Mouse (Mus musculus): Measurements from ENCODE around the gene Trib3. TPM values are rescaled to one million over a fixed set of nuclear protein-coding genes. Genes with fewer than 3 reads are reported as not detected.

The Trib3 gene
- total and polyA plus RNA-seq, 2 experiments, result 5.4 to 16.2 TPM

DNA sequence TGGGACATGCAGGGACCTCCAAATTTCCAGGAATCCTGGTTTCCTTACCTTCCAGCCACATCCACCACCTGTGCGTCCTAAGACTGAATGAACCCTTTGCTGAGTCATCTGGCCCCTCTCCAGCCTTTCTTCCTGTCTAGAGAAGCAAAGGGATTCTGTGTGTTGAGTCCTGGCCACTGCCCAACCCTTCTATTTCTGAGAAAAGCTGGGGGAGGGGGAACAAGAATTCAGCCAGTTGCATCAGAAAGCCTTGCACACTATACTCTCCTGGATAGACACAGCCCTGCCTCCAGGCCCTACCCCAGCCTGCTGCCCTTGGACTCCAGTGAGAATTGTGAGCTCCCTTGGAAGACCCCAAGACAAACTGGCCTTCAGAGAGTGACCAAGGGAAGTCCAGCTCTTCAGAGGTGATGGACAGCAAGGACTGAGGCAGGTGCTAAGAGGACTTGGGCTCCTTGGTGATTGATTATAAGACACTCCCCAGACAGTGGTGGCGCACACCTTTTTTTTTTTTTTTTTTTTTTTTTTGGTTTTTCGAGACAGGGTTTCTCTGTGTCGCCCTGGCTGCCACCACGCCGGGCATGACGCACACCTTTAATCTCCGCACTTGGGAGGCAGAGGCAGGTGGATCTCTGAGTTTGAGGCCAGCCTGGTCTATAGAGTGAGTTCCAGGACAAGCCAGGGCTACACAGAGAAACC, 6.2 kb upstream of the Trib3 start:
- no peak for TF ChIP-seq POLR2A (IDR thresholded peaks at IDR 0.05; ENCODE audit: extremely low read depth, insufficient read depth, low read length)
- TF ChIP-seq CTCF (IDR thresholded peaks at IDR 0.05; ENCODE audit: low read depth, low read length), result no peak
- Histone ChIP-seq H3K9ac (ENCODE audit: low read depth, low read length) (no peak overlapping the region), H3K4me3 (ENCODE audit: insufficient read depth, low read depth, low read length) (no peak overlapping the region), H3K4me1 (ENCODE audit: control insufficient read depth, insufficient read depth, low read length) (peaks cover 10% of the 10 kb centered on the region; the same call in 1 of the 2 replicates), H3K79me2 (ENCODE audit: control insufficient read depth, insufficient read depth, low read length) (no peaks in the 10 kb centered on the region), H3K27ac (replicated peaks; ENCODE audit: insufficient read depth, low read depth, low read length) (no peak overlapping the region), H3K36me3 (ENCODE audit: control insufficient read depth, insufficient read depth, low read length) (no peaks in the 10 kb centered on the region), H3K27me3 (ENCODE audit: control insufficient read depth, insufficient read depth, low read length) (no peaks in the 10 kb centered on the region)
- WGBS, result 85% methylated on average over 8 of the region's 8 CpGs
- DNase-seq (ENCODE audit: extremely low read depth, low read depth, low spot score), result peak; percentile 21

DNA sequence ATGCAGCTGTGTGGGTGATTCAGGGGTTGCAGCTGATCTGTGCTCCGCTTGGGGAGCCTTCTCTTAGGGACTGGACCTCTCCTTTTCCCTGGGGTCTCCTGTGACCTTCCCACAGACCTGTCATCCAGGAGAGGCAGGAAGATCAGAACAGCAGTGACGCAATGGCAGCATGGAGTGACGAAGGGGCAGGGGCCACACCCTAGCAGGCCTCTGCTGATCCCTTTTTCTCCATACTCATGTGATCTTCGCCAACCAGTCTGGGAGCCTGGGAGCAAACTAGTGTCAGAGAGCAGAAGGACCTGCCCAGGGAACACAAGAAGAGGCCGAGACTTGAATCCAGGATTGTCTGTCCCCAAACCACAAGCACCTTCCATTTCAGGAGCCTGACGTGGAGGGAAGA, 5.4 kb upstream of the Trib3 start:
- Histone ChIP-seq H3K36me3 (ENCODE audit: control insufficient read depth, insufficient read depth, low read length) (no peaks in the 10 kb centered on the region), H3K4me3 (ENCODE audit: insufficient read depth, low read depth, low read length) (no peak overlapping the region), H3K9ac (ENCODE audit: low read depth, low read length) (no peak overlapping the region), H3K4me1 (ENCODE audit: control insufficient read depth, insufficient read depth, low read length) (peaks cover 10% of the 10 kb centered on the region; the same call in 1 of the 2 replicates), H3K79me2 (ENCODE audit: control insufficient read depth, insufficient read depth, low read length) (no peaks in the 10 kb centered on the region), H3K27me3 (ENCODE audit: control insufficient read depth, insufficient read depth, low read length) (no peaks in the 10 kb centered on the region), H3K27ac (replicated peaks; ENCODE audit: insufficient read depth, low read depth, low read length) (no peak overlapping the region)
- no peak for DNase-seq (ENCODE audit: extremely low read depth, low read depth, low spot score)
- 89% methylated on average over 6 of the region's 6 CpGs for WGBS
- no peak for TF ChIP-seq POLR2A (IDR thresholded peaks at IDR 0.05; ENCODE audit: extremely low read depth, insufficient read depth, low read length)
- no peak for TF ChIP-seq CTCF (IDR thresholded peaks at IDR 0.05; ENCODE audit: low read depth, low read length)

DNA sequence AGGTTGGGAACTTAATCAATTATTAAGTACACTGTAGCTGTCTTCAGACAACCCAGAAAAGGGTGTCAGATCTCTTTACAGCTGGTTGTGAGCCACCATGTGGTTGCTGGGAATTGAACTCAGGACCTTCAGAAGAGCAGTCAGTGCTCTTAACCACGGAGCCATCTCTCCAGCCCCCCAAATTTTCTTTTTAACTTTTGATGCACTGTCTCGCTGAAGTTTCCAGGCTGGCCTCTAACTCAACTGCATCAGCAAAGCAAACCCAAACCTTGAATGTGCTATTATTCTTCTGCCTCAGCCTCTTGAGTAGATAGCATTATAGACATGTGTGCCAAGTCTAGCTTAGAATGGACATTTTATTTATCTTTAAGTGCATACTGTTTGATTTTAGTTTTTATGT, 3.9 kb upstream of the Trib3 start:
- Histone ChIP-seq H3K4me3 (ENCODE audit: insufficient read depth, low read depth, low read length) (no peak overlapping the region), H3K36me3 (ENCODE audit: control insufficient read depth, insufficient read depth, low read length) (no peaks in the 10 kb centered on the region), H3K9ac (ENCODE audit: low read depth, low read length) (no peak overlapping the region), H3K4me1 (ENCODE audit: control insufficient read depth, insufficient read depth, low read length) (peaks cover 12% of the 10 kb centered on the region; the same call in 1 of the 2 replicates), H3K27ac (replicated peaks; ENCODE audit: insufficient read depth, low read depth, low read length) (no peak overlapping the region), H3K27me3 (ENCODE audit: control insufficient read depth, insufficient read depth, low read length) (no peaks in the 10 kb centered on the region), H3K79me2 (ENCODE audit: control insufficient read depth, insufficient read depth, low read length) (no peaks in the 10 kb centered on the region)
- WGBS, result 89% methylated on average over 2 of the region's 2 CpGs
- TF ChIP-seq CTCF (IDR thresholded peaks at IDR 0.05; ENCODE audit: low read depth, low read length), result no peak
- TF ChIP-seq POLR2A (IDR thresholded peaks at IDR 0.05; ENCODE audit: extremely low read depth, insufficient read depth, low read length), result no peak
- no peak for DNase-seq (ENCODE audit: extremely low read depth, low read depth, low spot score)

DNA sequence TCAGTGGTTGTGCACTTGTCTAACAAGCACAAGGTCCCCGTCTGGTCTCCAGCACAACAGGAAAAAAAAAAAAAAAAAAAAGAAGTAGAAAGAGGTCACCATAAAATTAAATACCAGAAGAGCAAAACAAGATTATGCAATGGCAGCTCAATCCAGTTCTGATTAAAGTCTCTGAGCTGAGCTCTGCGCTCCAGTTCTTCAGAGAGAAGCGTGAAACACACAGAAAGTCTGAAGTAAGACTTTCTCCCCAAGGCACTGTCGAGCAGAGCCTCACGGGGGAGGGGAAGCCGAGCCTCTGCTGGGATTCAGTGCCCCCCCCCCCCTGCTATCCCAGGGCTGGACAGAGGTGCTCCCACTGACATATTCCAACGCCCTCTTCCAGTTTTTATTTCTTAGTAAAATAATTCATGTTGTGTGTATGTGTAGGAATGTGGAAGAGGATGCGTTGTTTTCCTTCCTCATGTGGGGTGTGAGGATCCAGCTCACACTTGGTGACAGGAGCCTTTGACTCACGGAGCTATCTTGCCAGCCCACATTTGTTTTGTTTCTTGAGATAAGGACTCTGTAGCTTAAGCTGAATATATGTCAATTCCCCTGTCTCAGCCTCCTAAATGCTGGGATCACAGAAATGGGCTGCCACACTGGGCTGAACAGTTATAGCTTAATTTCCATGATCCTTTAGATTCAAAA, 3.1 kb upstream of the Trib3 start:
- WGBS, result 41% methylated on average over 9 of the region's 9 CpGs
- peak; percentile 74 for DNase-seq (ENCODE audit: extremely low read depth, low read depth, low spot score)
- no peaks in the 10 kb centered on the region for H3K27me3 ChIP-seq (ENCODE audit: control insufficient read depth, insufficient read depth, low read length)
- peak overlapping the region; percentile 53 for H3K27ac ChIP-seq (replicated peaks; ENCODE audit: insufficient read depth, low read depth, low read length)
- peaks cover 12% of the 10 kb centered on the region; the same call in 1 of the 2 replicates for H3K4me1 ChIP-seq (ENCODE audit: control insufficient read depth, insufficient read depth, low read length)
- peak overlapping the region; percentile 4; the same call in 1 of the 2 replicates for H3K9ac ChIP-seq (ENCODE audit: low read depth, low read length)
- no peaks in the 10 kb centered on the region for H3K36me3 ChIP-seq (ENCODE audit: control insufficient read depth, insufficient read depth, low read length)
- H3K4me3 ChIP-seq (ENCODE audit: insufficient read depth, low read depth, low read length), result no peak overlapping the region
- H3K79me2 ChIP-seq (ENCODE audit: control insufficient read depth, insufficient read depth, low read length), result no peaks in the 10 kb centered on the region
- TF ChIP-seq CTCF (IDR thresholded peaks at IDR 0.05; ENCODE audit: low read depth, low read length) (no peak), POLR2A (IDR thresholded peaks at IDR 0.05; ENCODE audit: extremely low read depth, insufficient read depth, low read length) (no peak)

DNA sequence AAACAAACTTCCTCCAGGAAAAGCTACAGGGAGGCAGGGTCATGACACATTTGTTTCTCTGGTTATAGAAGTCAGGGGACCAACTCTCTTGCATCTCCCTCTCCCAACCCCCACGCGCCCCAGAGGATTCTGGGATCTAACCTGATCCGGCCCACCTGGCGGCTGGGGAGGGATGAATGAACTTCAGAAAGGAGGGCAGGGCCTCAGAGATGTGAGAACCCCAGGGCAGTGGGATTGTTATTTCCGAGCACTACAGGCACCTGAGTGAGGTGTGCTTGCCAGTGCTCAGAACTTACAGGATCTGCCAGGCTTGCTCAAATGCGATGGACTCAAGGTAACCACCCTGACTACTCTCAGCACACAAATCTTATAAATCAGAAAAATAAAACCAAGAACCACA, 1.6 kb upstream of the Trib3 start:
- Histone ChIP-seq H3K4me3 (ENCODE audit: insufficient read depth, low read depth, low read length) (no peak overlapping the region), H3K27ac (replicated peaks; ENCODE audit: insufficient read depth, low read depth, low read length) (no peak overlapping the region), H3K79me2 (ENCODE audit: control insufficient read depth, insufficient read depth, low read length) (no peaks in the 10 kb centered on the region), H3K4me1 (ENCODE audit: control insufficient read depth, insufficient read depth, low read length) (peaks cover 12% of the 10 kb centered on the region; the same call in 1 of the 2 replicates), H3K27me3 (ENCODE audit: control insufficient read depth, insufficient read depth, low read length) (no peaks in the 10 kb centered on the region), H3K9ac (ENCODE audit: low read depth, low read length) (no peak overlapping the region), H3K36me3 (ENCODE audit: control insufficient read depth, insufficient read depth, low read length) (no peaks in the 10 kb centered on the region)
- 96% methylated on average over 6 of the region's 6 CpGs for WGBS
- no peak for DNase-seq (ENCODE audit: extremely low read depth, low read depth, low spot score)
- TF ChIP-seq CTCF (IDR thresholded peaks at IDR 0.05; ENCODE audit: low read depth, low read length) (no peak), POLR2A (IDR thresholded peaks at IDR 0.05; ENCODE audit: extremely low read depth, insufficient read depth, low read length) (no peak)

DNA sequence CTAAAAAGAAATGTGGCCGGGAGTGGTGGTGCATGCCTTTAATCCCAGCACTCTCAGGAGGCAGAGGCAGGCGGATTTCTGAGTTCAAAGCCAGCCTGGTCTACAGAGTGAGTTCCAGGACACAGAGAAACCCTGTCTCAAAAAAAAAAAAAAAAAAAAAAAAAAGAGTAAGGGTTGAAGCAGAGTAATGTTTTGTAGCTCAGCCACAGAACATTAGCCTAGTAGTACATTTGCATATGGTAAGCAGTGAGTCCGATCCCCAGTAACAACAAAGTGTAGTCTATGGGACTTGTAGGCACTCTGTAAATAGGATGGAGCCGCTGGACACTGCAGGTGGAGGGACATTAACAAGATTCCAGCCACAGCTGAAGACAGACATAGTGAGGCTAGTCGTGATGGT, 1.1 kb upstream of the Trib3 start:
- no peak for TF ChIP-seq CTCF (IDR thresholded peaks at IDR 0.05; ENCODE audit: low read depth, low read length)
- TF ChIP-seq POLR2A (IDR thresholded peaks at IDR 0.05; ENCODE audit: extremely low read depth, insufficient read depth, low read length), result no peak
- Histone ChIP-seq H3K27ac (replicated peaks; ENCODE audit: insufficient read depth, low read depth, low read length) (no peak overlapping the region), H3K36me3 (ENCODE audit: control insufficient read depth, insufficient read depth, low read length) (no peaks in the 10 kb centered on the region), H3K27me3 (ENCODE audit: control insufficient read depth, insufficient read depth, low read length) (no peaks in the 10 kb centered on the region), H3K79me2 (ENCODE audit: control insufficient read depth, insufficient read depth, low read length) (no peaks in the 10 kb centered on the region), H3K9ac (ENCODE audit: low read depth, low read length) (no peak overlapping the region), H3K4me3 (ENCODE audit: insufficient read depth, low read depth, low read length) (no peak overlapping the region), H3K4me1 (ENCODE audit: control insufficient read depth, insufficient read depth, low read length) (peaks cover 11% of the 10 kb centered on the region; the same call in 1 of the 2 replicates)
- 86% methylated on average over 5 of the region's 5 CpGs for WGBS
- no peak for DNase-seq (ENCODE audit: extremely low read depth, low read depth, low spot score)
